Mouse (Mus musculus) bone marrow, adult 2 months (tissue): ENCODE results near the gene Slc31a2.
"Not testable (repeated sequence)": the region's sequence is repeated elsewhere in the genome, so short reads cannot be mapped to it uniquely, and the experiment has no call there.

Source experiments
- CTCF ChIP-seq: fragments of 200-500 bp; IDR thresholded peaks from 2 replicates; pipeline ENCODE4 v1.5.1; 2011; ENCODE audit warnings: low read length, control low read depth; ENCODE audit not compliant: control insufficient read depth, insufficient read depth
- POLR2A ChIP-seq: fragments of 200-500 bp; IDR thresholded peaks from 2 replicates; pipeline ENCODE4 v1.6.1; 2011; ENCODE audit warnings: low read depth, mild to moderate bottlenecking, control low read depth, low read length, borderline replicate concordance; ENCODE audit not compliant: control insufficient read depth

GRCm38 (mm10) chr4:62266016-62266415 is 3.7 kb downstream of the Slc31a2 start:
- not testable (repeated sequence) for TF ChIP-seq CTCF, POLR2A
